Mouse (Mus musculus): ENCODE data around the gene Snx11.
"Not testable (repeated sequence)": the region's sequence is repeated elsewhere in the genome, so short reads cannot be mapped to it uniquely, and the experiment has no call there.

Gene Snx11

GRCm38 (mm10) chr11:96776968-96777962 lies at the start of gene Snx11:
Gene Snx11 (minus strand): TSS chr11:96777559.
- peak; percentile 100 for DNase-seq

DNA sequence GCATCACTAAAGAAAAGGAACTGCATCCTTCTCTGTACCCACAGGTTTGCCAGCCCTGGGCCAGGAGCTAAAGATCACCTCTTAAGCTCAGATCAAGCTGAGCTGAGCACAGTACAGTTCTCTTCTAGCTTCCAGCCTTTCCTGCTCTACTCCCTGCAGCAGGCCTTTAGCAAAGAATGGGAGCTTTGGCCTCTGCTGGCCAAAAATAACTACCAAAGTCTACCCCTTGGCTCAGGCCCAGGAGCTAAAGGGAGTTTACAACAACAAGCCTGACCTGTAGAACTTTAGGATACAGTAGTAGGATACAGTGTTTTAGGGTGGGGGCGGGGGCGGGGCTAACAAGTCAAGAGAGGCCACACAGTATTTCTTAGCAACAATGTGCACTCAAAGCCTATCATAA lies 49.1 kb upstream of the Snx11 start:
- DNase-seq = peak; percentile 38

DNA sequence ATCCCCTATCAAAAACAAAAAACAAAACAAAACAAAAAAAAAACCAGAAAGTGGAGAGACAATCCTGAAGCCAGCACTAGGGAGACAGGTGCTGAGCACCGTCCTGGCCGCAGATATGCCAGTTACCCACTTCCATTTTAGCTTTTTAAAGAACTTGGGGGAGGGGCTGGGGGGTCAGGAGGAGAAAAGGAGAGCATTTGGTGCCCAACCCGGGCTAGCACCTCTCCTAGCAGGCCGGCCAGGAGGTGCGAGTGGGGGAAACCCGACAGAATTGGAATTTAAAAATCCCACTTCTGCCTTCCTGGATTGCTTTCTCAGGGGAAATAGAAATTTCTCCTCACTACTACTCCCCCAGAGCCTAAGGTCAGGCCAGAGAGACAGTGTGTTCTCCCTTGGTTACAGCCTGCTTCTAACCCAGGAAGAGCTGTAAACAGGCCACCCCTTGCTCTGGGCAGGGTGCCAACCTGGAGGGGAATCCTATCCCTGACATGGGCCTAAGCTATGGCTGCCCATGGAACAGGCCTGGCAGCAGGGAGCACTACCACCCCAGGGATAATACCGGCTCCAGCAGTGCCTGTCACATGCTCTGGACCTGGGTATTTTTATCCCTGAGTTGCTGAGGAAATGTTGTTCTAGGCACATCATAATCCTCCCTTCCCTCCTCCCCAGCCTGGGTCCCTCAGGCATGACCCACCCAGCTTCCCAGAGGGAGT lies 47.6 kb upstream of the Snx11 start:
- DNase-seq = peak; percentile 82

GRCm38 (mm10) chr11:96823880-96824782 lies 46.8 kb upstream of the Snx11 start:
- peak; percentile 92 for DNase-seq

GRCm38 (mm10) chr11:96823471-96823837 lies 46.1 kb upstream of the Snx11 start:
- peak; percentile 77 for DNase-seq

GRCm38 (mm10) chr11:96822675-96823470 lies 45.5 kb upstream of the Snx11 start:
- DNase-seq = peak; percentile 44

- peak; percentile 44 for DNase-seq
Observed at GRCm38 (mm10) chr11:96821956-96822355, 44.6 kb upstream of the Snx11 start.

- DNase-seq = no peak
Observed at GRCm38 (mm10) chr11:96818128-96818710, 40.9 kb upstream of the Snx11 start.

- no peak for DNase-seq
Observed at GRCm38 (mm10) chr11:96816979-96817378, 39.6 kb upstream of the Snx11 start.

DNA sequence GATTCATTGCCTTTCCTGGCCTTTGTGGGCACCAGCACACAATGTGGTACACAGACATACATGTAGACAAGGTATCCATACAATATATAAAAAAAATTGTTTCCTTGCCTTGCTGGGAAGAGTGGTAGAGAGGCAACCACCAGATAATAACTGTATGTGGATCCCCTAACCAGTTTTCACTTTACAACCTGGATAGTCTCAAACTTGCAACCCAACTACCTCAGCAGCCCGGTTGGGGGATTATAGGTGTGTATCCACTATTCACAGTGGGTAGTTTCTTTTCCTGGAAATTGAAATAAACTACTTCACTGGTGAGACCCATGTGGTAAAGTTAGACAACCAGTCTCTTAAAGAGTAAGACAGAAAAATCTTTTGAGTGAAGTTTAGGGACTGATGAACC lies 39.1 kb upstream of the Snx11 start:
- DNase-seq = no peak

DNA sequence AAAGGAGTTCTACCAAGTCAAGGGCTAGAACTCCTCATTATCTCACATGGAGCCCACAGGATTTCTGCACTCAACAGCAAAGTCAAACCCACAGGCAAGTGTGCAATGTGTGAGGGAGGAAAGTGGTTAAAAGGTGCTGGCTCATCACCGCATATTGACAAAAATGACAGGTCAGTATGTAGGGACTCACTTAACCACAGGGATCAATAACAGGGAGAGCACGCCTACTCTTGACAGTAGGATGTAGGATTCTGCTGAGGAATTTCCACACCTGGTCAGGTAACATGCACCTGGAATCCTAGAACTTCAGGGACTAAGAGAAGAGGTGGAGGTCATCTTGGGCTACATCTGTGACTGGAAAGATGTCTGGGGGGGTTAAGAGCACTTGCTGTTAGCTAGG lies 38.5 kb upstream of the Snx11 start:
- DNase-seq = no peak

- DNase-seq = no peak
Observed at GRCm38 (mm10) chr11:96814443-96814842, 37.1 kb upstream of the Snx11 start.

DNA sequence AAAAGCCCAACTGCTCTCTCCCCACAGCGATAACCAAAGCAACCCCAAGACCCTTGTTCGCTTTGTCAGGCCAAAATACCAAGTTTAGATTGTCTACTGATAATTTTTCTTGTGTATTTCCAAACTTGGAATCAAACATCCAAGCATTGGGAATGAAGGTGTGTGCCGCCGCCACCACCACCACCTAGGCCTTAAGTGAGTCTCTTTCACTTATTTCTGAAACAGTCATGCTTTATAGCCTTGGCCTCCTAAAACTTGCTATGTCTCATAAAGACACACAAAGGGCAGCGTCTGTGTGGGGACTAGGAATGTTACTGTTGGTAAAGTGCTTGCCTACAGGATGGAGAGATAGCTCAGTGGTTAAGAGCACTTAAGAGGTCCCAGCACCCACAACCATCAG lies 36.6 kb upstream of the Snx11 start:
- DNase-seq = no peak

DNA sequence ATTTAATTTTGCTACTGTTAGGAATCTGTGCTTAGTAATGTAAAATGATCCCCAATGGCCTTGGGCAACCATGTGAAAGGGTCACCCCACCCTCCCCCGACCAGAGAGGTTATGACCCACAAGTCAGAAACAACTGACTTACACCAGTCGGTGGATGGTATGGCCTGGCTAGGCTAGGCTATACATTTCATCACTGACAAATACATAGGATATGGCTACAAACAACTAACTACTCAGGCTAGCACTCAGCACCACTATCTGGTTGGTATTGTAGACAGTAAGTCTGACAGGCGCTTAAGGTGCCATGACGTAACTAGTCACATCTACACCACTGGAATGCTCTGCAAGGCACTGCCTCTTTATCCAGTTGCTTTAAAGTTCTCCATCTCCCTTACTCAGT lies 36.1 kb upstream of the Snx11 start:
- DNase-seq = no peak

- not testable (repeated sequence) for DNase-seq
Observed at GRCm38 (mm10) chr11:96811188-96811587, 33.8 kb upstream of the Snx11 start.

DNA sequence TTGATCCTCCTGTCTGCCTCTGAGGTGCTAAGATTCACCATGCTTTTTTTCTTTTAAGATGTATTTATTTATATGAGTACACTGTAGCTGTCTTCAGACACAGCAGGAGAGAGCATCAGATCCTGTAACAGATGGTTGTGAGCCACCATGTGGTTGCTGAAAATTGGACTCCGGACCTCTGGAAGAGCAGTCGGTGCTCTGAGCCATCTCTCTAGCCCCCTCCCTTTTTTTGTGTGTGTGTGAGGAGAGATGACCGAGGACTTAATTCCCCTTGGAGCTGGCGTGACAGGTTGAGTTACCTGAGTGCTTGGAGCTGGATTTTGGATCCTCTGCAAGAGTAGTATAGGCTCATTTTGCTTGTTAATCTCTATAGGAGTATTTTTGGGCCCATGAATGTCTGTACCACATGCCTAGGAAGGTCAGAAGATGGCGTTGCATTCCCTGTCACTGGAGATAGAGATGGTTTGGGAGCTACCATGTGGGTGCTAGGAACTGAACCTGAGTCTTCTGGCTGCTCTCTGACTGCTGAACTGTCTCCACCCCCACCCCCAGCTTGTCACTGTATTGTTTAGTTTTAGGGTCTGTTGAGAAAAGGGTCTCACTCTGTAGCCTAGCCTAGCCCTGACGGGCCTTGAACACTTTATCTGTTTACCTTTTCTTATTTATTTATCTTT lies 32.3 kb upstream of the Snx11 start:
- peak; percentile 62 for DNase-seq

GRCm38 (mm10) chr11:96808066-96808465 lies 30.7 kb upstream of the Snx11 start:
- DNase-seq = no peak

GRCm38 (mm10) chr11:96805606-96806005 lies 28.2 kb upstream of the Snx11 start:
- DNase-seq = no peak

- DNase-seq = no peak
Observed at GRCm38 (mm10) chr11:96799511-96799910, 22.2 kb upstream of the Snx11 start.

DNA sequence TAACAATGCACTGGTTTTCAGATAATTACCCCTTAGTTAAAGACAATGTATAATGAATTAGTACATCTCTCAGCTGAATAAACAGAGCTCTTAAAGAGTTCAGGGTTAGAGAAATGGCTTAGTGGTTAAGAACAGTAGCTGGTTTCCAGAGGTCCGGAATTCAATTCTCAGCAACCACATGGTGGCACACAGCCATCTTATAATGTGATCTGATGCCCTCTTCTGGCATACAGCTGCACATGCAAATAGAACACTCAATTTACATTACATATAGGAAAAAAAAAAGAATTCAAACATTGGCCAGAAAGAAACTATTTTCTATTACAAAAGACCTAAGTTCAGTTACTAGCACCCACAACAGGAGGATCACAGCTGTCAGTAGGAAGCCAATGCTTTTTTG lies 19.2 kb upstream of the Snx11 start:
- DNase-seq = no peak

- no peak for DNase-seq
Observed at GRCm38 (mm10) chr11:96796081-96796480, 18.7 kb upstream of the Snx11 start.
